Mouse (Mus musculus) bone marrow macrophage, adult 2 months (primary cell): ENCODE measurements around the gene Prr14. TPM values are rescaled to one million over a fixed set of nuclear protein-coding genes. Genes with fewer than 3 reads are reported as not detected.
"Not testable (repeated sequence)": the region's sequence is repeated elsewhere in the genome, so short reads cannot be mapped to it uniquely, and the experiment has no call there.

Source experiments
- H3K27ac ChIP-seq: 2 replicates; pipeline ENCODE4 v1.5.1; 2012; ENCODE audit warnings: low read depth, low read length; ENCODE audit not compliant: insufficient read depth
- H3K4me1 ChIP-seq: 2 replicates; pipeline ENCODE4 v1.6.1; 2012; ENCODE audit warnings: low read length; ENCODE audit not compliant: control insufficient read depth, insufficient read depth
- H3K4me3 ChIP-seq: 2 replicates; pipeline ENCODE4 v1.5.1; 2012; ENCODE audit warnings: mild to moderate bottlenecking, low read length, moderate library complexity; ENCODE audit not compliant: insufficient read depth
- CTCF ChIP-seq: IDR thresholded peaks from 2 replicates; pipeline ENCODE4 v1.5.1; 2012; ENCODE audit warnings: low read depth, mild to moderate bottlenecking, low read length, moderate library complexity
- POLR2A ChIP-seq: IDR thresholded peaks from 2 replicates; pipeline ENCODE4 v1.6.1; 2012; ENCODE audit warnings: mild to moderate bottlenecking, low read depth, low read length, borderline replicate concordance
- polyA plus RNA-seq: library from polyadenylated mRNA; stranded (reverse); fragments of >200 nt; gene quantifications from 2 replicates; pipeline ENCODE4 v1.2.4, GENCODE M21; 2012; ENCODE audit not compliant: missing spikeins, insufficient read depth, insufficient read length

The Prr14 gene
- polyA plus RNA-seq, 1 experiment, result 69.0 TPM

DNA sequence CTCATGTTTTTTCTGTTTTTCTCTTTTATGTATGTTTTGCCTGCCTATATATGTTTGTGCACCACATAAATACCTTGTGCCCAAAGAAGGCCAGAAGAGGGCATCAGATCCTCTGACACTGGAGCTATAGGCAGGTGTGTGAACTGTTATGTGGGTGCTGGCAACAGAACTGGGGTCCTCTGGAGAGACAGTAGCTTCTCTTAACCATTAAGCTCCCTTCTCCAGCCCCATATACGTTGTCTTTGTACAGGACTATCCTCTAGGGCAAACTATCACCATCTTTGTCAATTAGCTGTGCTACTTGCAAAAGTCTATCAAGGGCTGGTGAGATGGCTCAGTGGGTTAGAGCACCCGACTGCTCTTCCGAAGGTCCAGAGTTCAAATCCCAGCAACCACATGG is 48.9 kb downstream of the Prr14 start:
- H3K4me1 ChIP-seq, result peaks cover 3% of the 10 kb centered on the region; the same call in 1 of the 2 replicates
- no peak overlapping the region for H3K27ac ChIP-seq
- TF ChIP-seq POLR2A (no peak), CTCF (no peak)
- H3K4me3 ChIP-seq, result no peak overlapping the region

DNA sequence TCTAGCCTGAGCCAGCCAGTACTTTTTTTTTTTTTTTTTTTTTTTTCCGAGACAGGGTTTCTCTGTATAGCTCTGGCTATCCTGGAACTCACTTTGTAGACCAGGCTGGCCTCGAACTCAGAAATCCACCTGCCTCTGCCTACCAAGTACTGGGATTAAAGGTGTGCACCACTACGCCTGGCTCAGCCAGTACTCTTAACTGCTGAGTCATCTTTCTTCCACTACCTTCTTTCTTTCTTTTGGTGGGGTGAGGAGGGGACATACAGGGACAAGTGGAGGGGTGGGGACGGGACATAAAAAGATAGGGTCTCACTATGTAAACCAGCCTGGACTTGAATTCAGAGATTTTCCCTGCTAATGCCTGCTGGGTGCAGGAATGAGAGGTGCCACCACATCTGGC is 50.4 kb downstream of the Prr14 start:
- H3K4me3 ChIP-seq, H3K27ac ChIP-seq, H3K4me1 ChIP-seq: not testable (repeated sequence)

- peak overlapping the region; percentile 98 for H3K4me3 ChIP-seq
- TF ChIP-seq CTCF, result no peak
- no peak for TF ChIP-seq POLR2A
- H3K27ac ChIP-seq, result no peak overlapping the region
- peaks cover 9% of the 10 kb centered on the region for H3K4me1 ChIP-seq
Observed at GRCm38 (mm10) chr7:127511241-127511640, 51.8 kb downstream of the Prr14 start.

GRCm38 (mm10) chr7:127511808-127512230 is 52.4 kb downstream of the Prr14 start, which contains the start of gene Srcap:
Gene Srcap, plus strand, starts transcription at chr7:127511983.
- peak within 1 kb of the TSS; percentile 98 for H3K4me3 ChIP-seq
- H3K27ac ChIP-seq, result peak within 1 kb of the TSS; percentile 96
- no peak for TF ChIP-seq CTCF
- no peak for TF ChIP-seq POLR2A
- H3K4me1 ChIP-seq, result peaks cover 9% of the 10 kb centered on the region

- Histone ChIP-seq H3K27ac (peak overlapping the region; percentile 96), H3K4me3 (peak overlapping the region; percentile 98), H3K4me1 (peaks cover 9% of the 10 kb centered on the region)
- TF ChIP-seq CTCF, result no peak
- no peak for TF ChIP-seq POLR2A
Observed at GRCm38 (mm10) chr7:127512231-127513015, 53.0 kb downstream of the Prr14 start.

DNA sequence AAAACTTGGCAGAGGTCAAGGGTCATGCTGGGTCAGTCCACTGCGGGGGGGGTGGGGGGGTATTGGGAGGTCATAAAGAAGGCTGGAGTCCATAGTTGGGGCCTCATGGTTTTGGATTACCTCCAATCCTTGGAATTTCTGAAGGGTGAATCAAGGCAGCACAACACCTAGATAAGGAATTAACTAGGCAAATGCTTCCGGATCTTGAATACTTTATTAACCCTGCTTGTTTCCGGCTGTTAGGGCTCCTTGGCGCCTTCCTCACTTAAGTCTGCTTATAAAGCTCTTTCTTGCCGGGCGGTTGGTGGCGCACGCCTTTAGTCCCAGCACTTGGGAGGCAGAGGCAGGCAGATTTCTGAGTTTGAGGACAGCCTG is 53.6 kb downstream of the Prr14 start:
- peaks cover 9% of the 10 kb centered on the region for H3K4me1 ChIP-seq
- peak overlapping the region; percentile 65 for H3K27ac ChIP-seq
- H3K4me3 ChIP-seq, result peak overlapping the region; percentile 98
- TF ChIP-seq CTCF (no peak), POLR2A (no peak)

DNA sequence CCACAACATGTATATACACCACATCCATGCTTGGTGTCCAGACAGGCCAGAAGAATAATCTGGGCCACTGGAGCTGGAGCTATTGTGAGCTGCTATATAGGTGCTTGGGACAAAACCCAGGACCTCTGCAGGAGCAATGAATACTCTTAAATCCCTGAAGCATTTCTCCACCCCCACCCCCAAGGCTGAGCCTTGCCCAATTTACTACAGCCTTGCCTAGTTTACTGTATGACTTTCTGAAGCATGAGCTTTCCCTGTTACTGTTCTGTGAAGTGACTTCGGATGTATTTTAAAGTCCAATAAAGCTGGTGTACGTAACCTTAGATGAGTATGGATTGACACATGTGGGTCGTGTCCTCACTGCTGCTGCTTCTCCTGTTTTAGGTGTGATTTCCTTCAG is 54.4 kb downstream of the Prr14 start:
- no peak overlapping the region for H3K27ac ChIP-seq
- peaks cover 9% of the 10 kb centered on the region for H3K4me1 ChIP-seq

GRCm38 (mm10) chr7:127515846-127516245 is 56.4 kb downstream of the Prr14 start:
- no peak for TF ChIP-seq POLR2A
- no peak overlapping the region for H3K4me3 ChIP-seq
- no peak overlapping the region for H3K27ac ChIP-seq
- H3K4me1 ChIP-seq, result peaks cover 9% of the 10 kb centered on the region

More for the DNA sequence above, 54.4 kb downstream of the Prr14 start:
- H3K4me3 ChIP-seq, result peak overlapping the region; percentile 98
- TF ChIP-seq POLR2A, result no peak
- TF ChIP-seq CTCF, result no peak

DNA sequence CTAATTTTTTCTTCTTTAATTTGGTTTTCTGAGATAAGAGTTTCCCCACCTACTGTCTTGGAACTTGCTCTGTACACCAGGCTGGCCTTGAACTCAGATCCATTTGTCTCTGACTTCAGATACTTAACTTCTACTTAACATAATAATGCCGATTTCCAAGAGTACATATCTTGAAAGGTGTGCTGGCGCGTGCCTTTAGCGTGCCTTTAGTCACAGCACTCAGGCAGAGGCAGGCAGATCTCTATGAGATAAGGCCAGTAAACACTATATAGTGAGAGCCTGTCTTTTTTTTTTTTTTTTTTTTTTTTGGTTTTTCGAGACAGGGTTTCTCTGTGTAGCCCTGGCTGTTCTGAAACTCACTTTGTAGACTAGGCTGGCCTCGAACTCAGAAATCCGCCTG is 56.9 kb downstream of the Prr14 start:
- TF ChIP-seq CTCF (no peak), POLR2A (no peak)
- no peak overlapping the region for H3K4me3 ChIP-seq
- peaks cover 9% of the 10 kb centered on the region for H3K4me1 ChIP-seq
- no peak overlapping the region for H3K27ac ChIP-seq

DNA sequence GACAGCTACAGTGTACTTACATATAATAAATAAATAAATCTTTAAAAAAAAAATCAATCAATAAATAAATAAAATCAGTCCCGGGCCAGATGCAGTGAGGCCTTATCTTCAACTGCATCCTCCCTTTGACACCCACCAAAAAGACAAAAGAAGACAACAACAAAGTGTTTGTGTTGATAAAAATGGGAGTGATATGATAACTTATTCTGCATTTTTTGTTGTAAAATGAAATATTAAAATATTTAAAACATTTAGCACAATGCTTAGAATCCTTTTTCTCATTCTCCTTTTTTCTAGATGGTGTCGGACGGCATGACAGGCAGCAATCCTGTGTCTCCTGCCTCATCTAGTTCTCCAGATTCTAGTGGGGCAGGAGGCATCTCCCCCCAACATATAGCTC is 59.9 kb downstream of the Prr14 start, which contains the start of gene Gm42715:
Gene Gm42715, plus strand, starts transcription at position 301 of the 400 bp plus-strand sequence.
- Histone ChIP-seq H3K27ac (no peak within 1 kb of the TSS), H3K4me3 (no peak within 1 kb of the TSS), H3K4me1 (peaks cover 2% of the 10 kb centered on the region)
- TF ChIP-seq POLR2A, result no peak
- TF ChIP-seq CTCF, result no peak

Other genes starting within 250 kb of the Prr14 start
- 6.5 and 6.8 TPM in 2 replicates for gene Zfp553, start 226.6 kb upstream of the Prr14 start, polyA plus RNA-seq
- gene Sept1, start 226.5 kb upstream of the Prr14 start, polyA plus RNA-seq, result 2.9 and 5.8 TPM in 2 replicates
- 10.9 and 12.4 TPM in 2 replicates for gene Zfp771, start 215.3 kb upstream of the Prr14 start, polyA plus RNA-seq
- gene Dctpp1, start 198.9 kb upstream of the Prr14 start, polyA plus RNA-seq, result 25.6 and 27.3 TPM in 2 replicates
- gene Sephs2, start 185.6 kb upstream of the Prr14 start, polyA plus RNA-seq, result 72.2 and 77.0 TPM in 2 replicates
- gene Itgal, start 163.4 kb upstream of the Prr14 start, polyA plus RNA-seq, result 42.3 and 49.7 TPM in 2 replicates
- 14.9 and 16.2 TPM in 2 replicates for gene Zfp768, start 114.0 kb upstream of the Prr14 start, polyA plus RNA-seq
- gene Zfp747, start 83.6 kb upstream of the Prr14 start, polyA plus RNA-seq, result 6.3 and 6.8 TPM in 2 replicates
- gene 9130019O22Rik, start 72.4 kb upstream of the Prr14 start, polyA plus RNA-seq, result 2.8 and 2.9 TPM in 2 replicates
- gene E430018J23Rik, start 66.0 kb upstream of the Prr14 start, polyA plus RNA-seq, result 3.4 and 3.9 TPM in 2 replicates
- gene Zfp764, start 52.8 kb upstream of the Prr14 start, polyA plus RNA-seq, result 6.1 and 8.5 TPM in 2 replicates
- 17.7 and 20.0 TPM in 2 replicates for gene Zfp688, start 37.5 kb upstream of the Prr14 start, polyA plus RNA-seq
- 1.4 and 1.7 TPM in 2 replicates for gene Zfp689, start 10.5 kb upstream of the Prr14 start, polyA plus RNA-seq
- 134 and 147 TPM in 2 replicates for gene Fbrs, start 19.6 kb downstream of the Prr14 start, polyA plus RNA-seq
- 56.4 and 58.1 TPM in 2 replicates for gene Srcap, start 52.4 kb downstream of the Prr14 start, polyA plus RNA-seq
- 4.7 and 6.2 TPM in 2 replicates for gene Gm42715, start 60.0 kb downstream of the Prr14 start, polyA plus RNA-seq
- gene Tmem265, start 101.8 kb downstream of the Prr14 start, polyA plus RNA-seq, result 3.4 and 10.8 TPM in 2 replicates
- 64.7 and 68.4 TPM in 2 replicates for gene Phkg2, start 113.7 kb downstream of the Prr14 start, polyA plus RNA-seq
- gene Ccdc189, start 129.0 kb downstream of the Prr14 start, polyA plus RNA-seq, result 2.7 and 2.9 TPM in 2 replicates
- gene Rnf40, start 129.2 kb downstream of the Prr14 start, polyA plus RNA-seq, result 42.3 and 44.5 TPM in 2 replicates
- gene Zfp629, start 156.2 kb downstream of the Prr14 start, polyA plus RNA-seq, result 11.2 and 11.4 TPM in 2 replicates
- gene Bcl7c, start 249.3 kb downstream of the Prr14 start, polyA plus RNA-seq, result 30.4 and 40.0 TPM in 2 replicates